Mouse (Mus musculus) liver, embryonic 12.5 days (tissue): ENCODE data around the gene Wdr95. TPM values are rescaled to one million over a fixed set of nuclear protein-coding genes. Genes with fewer than 3 reads are reported as not detected.

Source experiments
- ATAC-seq: fragments of 200-750 bp; cut with Nextera tagmentation; 2 replicates; pipeline ENCODE4 v1.8.0; 2017; ENCODE audit warnings: moderate number of reproducible peaks, mild to moderate bottlenecking, moderate library complexity
- H3K27ac ChIP-seq: fragments of 300-500 bp; sonication (generic); 2 replicates; pipeline ENCODE4 v1.5.1; 2016; ENCODE audit warnings: mild to moderate bottlenecking
- H3K27me3 ChIP-seq: fragments of 300-500 bp; sonication (generic); replicated peaks from 2 replicates; pipeline ENCODE4 v1.6.1; 2016; ENCODE audit warnings: mild to moderate bottlenecking, moderate library complexity
- H3K36me3 ChIP-seq: fragments of 300-500 bp; sonication (generic); 2 replicates; pipeline ENCODE4 v1.6.1; 2016; ENCODE audit warnings: mild to moderate bottlenecking, moderate library complexity
- H3K4me1 ChIP-seq: fragments of 300-500 bp; sonication (generic); 2 replicates; pipeline ENCODE4 v1.6.1; 2016
- H3K4me2 ChIP-seq: fragments of 300-500 bp; sonication (generic); 2 replicates; pipeline ENCODE4 v1.6.1; 2016; ENCODE audit warnings: mild to moderate bottlenecking, moderate library complexity
- H3K4me3 ChIP-seq: fragments of 300-500 bp; sonication (generic); 2 replicates; pipeline ENCODE4 v1.5.1; 2016; ENCODE audit warnings: mild to moderate bottlenecking, moderate library complexity
- H3K9ac ChIP-seq: fragments of 300-500 bp; sonication (generic); 2 replicates; pipeline ENCODE4 v1.6.1; 2016; ENCODE audit warnings: mild to moderate bottlenecking, moderate library complexity
- H3K9me3 ChIP-seq: fragments of 300-500 bp; sonication (generic); replicated peaks from 2 replicates; pipeline ENCODE4 v1.6.1; 2016; ENCODE audit warnings: mild to moderate bottlenecking, moderate library complexity
- WGBS: fragments of 180-500 bp; shearing (Covaris S2); methylation state at CpG from one replicate; pipeline ENCODE4 v1.1.7; 2016; ENCODE audit not compliant: insufficient replicate concordance; 5-methylcytosine and 5-hydroxymethylcytosine counted together
- polyA plus RNA-seq: library from polyadenylated mRNA; unstranded; fragments of >200 nt; fragmentation: Nextera tagmentation; extraction: Ambion mirVana; gene quantifications from 2 replicates; pipeline ENCODE4 v1.2.1, GENCODE M21; 2016

The Wdr95 gene
- polyA plus RNA-seq, 1 experiment from 2014 or later, result not detected

DNA sequence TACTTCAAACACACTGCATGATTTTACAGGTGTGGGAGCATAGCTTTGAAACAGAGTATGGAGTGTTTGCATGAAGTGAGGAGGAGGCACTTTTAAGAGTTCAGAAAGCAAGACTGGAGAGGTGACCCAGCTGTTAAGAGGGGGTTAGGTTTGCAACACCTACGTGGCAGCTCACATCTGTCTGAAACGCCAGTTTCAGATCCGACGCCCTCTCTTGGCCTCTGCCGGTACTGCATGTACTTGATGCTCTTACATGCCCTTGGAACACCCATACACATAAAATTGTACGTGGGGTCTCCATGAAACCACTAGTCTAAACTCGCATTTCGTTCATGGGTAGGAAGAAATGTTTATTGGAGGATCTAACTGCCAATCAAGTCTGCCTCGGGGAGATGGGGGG lies 24.3 kb downstream of the Wdr95 start:
- WGBS, result 30% methylated on average over 9 of the region's 9 CpGs
- ATAC-seq, result no peak

GRCm38 (mm10) chr5:149553373-149553772 lies 24.9 kb downstream of the Wdr95 start:
- Histone ChIP-seq H3K4me1 (no peaks in the 10 kb centered on the region), H3K9me3 (no peaks in the 10 kb centered on the region), H3K9ac (no peak overlapping the region), H3K36me3 (no peaks in the 10 kb centered on the region), H3K4me3 (no peak overlapping the region), H3K27me3 (no peaks in the 10 kb centered on the region; the same call in 1 of the 2 replicates), H3K27ac (no peak overlapping the region), H3K4me2 (no peak overlapping the region)
- WGBS, result 83% methylated on average over 11 of the region's 11 CpGs
- no peak for ATAC-seq

More for the DNA sequence above, 24.3 kb downstream of the Wdr95 start:
- H3K9me3 ChIP-seq, result no peaks in the 10 kb centered on the region
- no peak overlapping the region for H3K9ac ChIP-seq
- no peak overlapping the region for H3K27ac ChIP-seq
- no peaks in the 10 kb centered on the region for H3K36me3 ChIP-seq
- H3K27me3 ChIP-seq, result no peaks in the 10 kb centered on the region; the same call in 1 of the 2 replicates
- no peak overlapping the region for H3K4me2 ChIP-seq
- H3K4me1 ChIP-seq, result no peaks in the 10 kb centered on the region
- no peak overlapping the region for H3K4me3 ChIP-seq

DNA sequence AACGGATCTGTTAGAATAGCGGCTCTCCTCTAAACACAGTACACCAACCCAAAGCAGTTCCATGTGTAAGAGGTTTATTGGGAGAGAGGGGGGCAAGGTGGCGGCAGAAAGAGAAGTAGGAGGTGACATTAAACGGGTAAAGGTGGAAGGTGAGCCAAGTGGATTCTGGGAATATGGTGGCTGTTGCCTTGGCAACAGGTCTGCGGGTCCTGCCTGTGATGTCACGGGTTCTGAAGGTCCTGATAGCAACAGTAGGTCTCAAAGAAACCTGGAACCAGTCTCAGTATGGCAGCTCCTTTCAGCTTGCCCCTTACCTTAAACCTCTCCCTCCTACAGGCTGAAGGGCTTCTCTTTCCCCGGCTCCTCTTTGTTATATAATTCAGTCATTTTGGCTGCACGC lies 25.9 kb downstream of the Wdr95 start:
- H3K36me3 ChIP-seq, result no peaks in the 10 kb centered on the region
- ATAC-seq, result no peak
- H3K27me3 ChIP-seq, result no peaks in the 10 kb centered on the region; the same call in 1 of the 2 replicates
- no peak overlapping the region for H3K4me2 ChIP-seq
- no peak overlapping the region for H3K9ac ChIP-seq
- WGBS, result 76% methylated on average over 8 of the region's 8 CpGs
- H3K4me1 ChIP-seq, result no peaks in the 10 kb centered on the region
- H3K4me3 ChIP-seq, result no peak overlapping the region
- no peak overlapping the region for H3K27ac ChIP-seq
- H3K9me3 ChIP-seq, result no peaks in the 10 kb centered on the region

- Histone ChIP-seq H3K36me3 (no peaks in the 10 kb centered on the region), H3K4me2 (no peak overlapping the region), H3K27ac (no peak overlapping the region), H3K27me3 (no peaks in the 10 kb centered on the region), H3K4me1 (no peaks in the 10 kb centered on the region), H3K4me3 (no peak overlapping the region), H3K9ac (no peak overlapping the region), H3K9me3 (no peaks in the 10 kb centered on the region)
- 48% methylated on average over 11 of the region's 11 CpGs for WGBS
- no peak for ATAC-seq
Measured at GRCm38 (mm10) chr5:149560903-149561588, 32.6 kb downstream of the Wdr95 start.

DNA sequence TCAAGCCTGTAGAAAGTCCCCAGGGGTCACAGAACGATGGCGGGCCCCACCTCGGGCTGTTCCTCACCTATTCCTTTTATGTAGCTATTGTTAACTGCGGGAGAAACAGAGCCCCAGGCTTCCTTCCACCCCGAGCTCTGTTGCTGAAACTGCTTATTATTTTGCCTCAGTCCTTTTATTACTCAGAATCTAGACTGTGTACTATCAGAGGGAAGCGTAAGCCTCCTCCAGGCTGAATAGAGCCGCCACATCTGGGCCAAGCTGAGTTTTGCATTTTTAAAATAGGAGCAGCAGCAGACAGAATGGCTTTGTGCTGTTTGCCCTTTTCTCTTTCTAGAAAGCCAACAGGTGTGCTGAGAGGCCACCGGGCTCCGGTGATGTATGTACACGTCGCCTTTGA lies 37.5 kb downstream of the Wdr95 start:
- no peaks in the 10 kb centered on the region for H3K9me3 ChIP-seq
- 61% methylated on average over 11 of the region's 11 CpGs for WGBS
- H3K4me2 ChIP-seq, result no peak overlapping the region
- no peaks in the 10 kb centered on the region for H3K4me1 ChIP-seq
- no peak for ATAC-seq
- H3K36me3 ChIP-seq, result no peaks in the 10 kb centered on the region
- H3K27ac ChIP-seq, result no peak overlapping the region
- no peaks in the 10 kb centered on the region for H3K27me3 ChIP-seq
- H3K9ac ChIP-seq, result no peak overlapping the region
- no peak overlapping the region for H3K4me3 ChIP-seq

DNA sequence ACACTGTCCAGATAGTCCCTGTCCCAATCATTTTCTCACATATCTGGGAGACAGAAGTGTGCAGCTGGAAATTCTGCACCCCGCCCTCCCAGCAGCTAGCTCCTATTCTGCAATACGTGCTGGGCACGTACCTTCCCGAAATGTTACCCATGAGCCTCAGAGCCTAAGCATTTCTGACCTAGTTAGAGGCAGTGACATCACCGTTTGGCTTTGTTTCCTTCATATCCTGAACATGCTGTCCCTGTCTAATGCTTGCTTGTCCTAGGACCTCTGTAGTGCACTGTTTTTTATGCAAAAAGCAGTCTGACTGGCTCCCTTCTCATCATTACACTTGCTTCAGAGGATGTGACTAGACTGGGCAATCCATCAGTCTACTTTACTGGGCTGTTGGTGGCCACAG lies 38.5 kb downstream of the Wdr95 start:
- 77% methylated on average over 5 of the region's 5 CpGs for WGBS
- no peaks in the 10 kb centered on the region for H3K27me3 ChIP-seq
- no peak for ATAC-seq
- H3K4me1 ChIP-seq, result no peaks in the 10 kb centered on the region
- H3K36me3 ChIP-seq, result no peaks in the 10 kb centered on the region
- H3K27ac ChIP-seq, result no peak overlapping the region
- H3K9ac ChIP-seq, result no peak overlapping the region
- no peaks in the 10 kb centered on the region for H3K9me3 ChIP-seq
- no peak overlapping the region for H3K4me2 ChIP-seq
- H3K4me3 ChIP-seq, result no peak overlapping the region

- H3K4me3 ChIP-seq, result no peak overlapping the region
- H3K27ac ChIP-seq, result no peak overlapping the region
- WGBS, result 77% methylated on average over 13 of the region's 13 CpGs
- no peak for ATAC-seq
- no peak overlapping the region for H3K4me2 ChIP-seq
- H3K9me3 ChIP-seq, result no peaks in the 10 kb centered on the region
- H3K36me3 ChIP-seq, result no peaks in the 10 kb centered on the region
- H3K4me1 ChIP-seq, result no peaks in the 10 kb centered on the region
- H3K9ac ChIP-seq, result no peak overlapping the region
- H3K27me3 ChIP-seq, result no peaks in the 10 kb centered on the region
Measured at GRCm38 (mm10) chr5:149568993-149569392, 40.5 kb downstream of the Wdr95 start.

DNA sequence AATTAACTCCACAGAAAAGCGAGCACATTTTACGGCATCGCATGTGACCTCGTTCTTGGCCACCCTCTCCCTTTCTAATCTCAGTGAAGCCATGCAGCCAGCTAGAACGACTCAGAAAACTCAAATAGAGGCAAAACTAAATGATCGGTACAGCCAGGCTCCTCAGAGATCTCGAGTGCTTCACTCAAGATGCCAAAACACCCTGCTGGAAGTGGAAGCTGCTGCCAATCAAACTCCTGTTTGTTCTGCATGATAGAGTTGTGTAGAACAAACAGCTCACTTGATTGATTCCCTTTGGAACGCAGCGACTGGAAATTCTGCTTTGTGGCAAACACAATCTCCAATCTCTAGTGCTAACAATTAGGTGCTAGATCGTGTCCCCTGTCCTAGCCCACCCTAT lies 48.5 kb downstream of the Wdr95 start:
- no peaks in the 10 kb centered on the region for H3K4me1 ChIP-seq
- ATAC-seq, result no peak
- 51% methylated on average over 10 of the region's 10 CpGs for WGBS
- no peaks in the 10 kb centered on the region; the same call in 1 of the 2 replicates for H3K27me3 ChIP-seq
- H3K4me3 ChIP-seq, result no peak overlapping the region
- H3K9me3 ChIP-seq, result no peaks in the 10 kb centered on the region
- no peaks in the 10 kb centered on the region for H3K36me3 ChIP-seq
- H3K9ac ChIP-seq, result no peak overlapping the region
- no peak overlapping the region for H3K4me2 ChIP-seq
- no peak overlapping the region for H3K27ac ChIP-seq

DNA sequence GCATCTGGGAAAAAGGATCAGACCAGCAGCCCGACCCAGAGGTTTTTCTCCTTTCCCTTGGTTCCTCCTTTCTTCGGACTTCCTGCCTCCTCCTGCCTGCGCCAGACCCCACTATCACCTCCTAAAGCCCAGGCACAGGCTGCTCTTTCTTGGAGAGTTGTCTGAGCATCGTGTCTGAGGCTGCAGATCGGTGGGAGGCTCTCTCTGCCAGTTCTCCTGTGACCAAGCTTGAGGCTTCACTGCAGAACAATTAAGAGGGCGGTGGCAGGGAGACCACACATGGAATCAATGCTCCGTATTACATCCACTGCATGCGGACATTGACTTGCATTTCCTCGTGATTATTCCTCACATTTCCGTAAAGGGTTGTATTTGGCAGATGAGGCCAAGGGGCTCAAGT lies 49.0 kb downstream of the Wdr95 start:
- WGBS, result 34% methylated on average over 10 of the region's 10 CpGs
- Histone ChIP-seq H3K9ac (no peak overlapping the region), H3K36me3 (no peaks in the 10 kb centered on the region), H3K27me3 (no peaks in the 10 kb centered on the region; the same call in 1 of the 2 replicates), H3K27ac (no peak overlapping the region), H3K4me1 (no peaks in the 10 kb centered on the region), H3K4me3 (no peak overlapping the region), H3K9me3 (no peaks in the 10 kb centered on the region), H3K4me2 (no peak overlapping the region)
- ATAC-seq, result no peak

DNA sequence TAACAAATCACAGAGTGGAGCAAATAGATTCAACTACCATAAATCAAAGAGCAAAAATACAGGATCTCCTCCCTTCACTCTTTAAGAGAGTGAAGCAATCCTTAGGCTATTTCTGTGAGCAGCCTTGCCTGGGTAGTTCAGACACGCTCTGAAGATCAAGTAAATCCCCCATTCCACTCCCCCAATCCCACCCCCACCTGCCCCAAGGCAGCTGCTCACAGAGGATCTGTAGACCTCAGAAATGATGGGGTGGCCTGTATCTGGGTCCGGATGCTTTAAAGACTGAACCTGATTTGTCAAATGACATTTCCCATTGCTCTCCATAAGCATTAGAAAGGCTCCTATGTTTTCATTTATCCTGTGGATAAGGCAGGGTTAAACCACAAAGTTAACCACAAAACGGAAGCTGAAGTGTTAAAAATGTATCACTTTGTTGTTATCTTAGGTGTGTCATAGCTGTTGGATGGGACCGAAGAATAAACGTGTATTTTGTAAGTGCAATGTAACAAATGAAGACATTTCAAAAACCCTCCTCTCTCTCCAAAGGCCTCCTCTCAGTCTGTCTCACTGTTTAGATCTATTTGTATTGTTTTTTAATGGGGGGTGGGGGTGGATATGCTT lies 54.3 kb downstream of the Wdr95 start:
- H3K27ac ChIP-seq, result no peak overlapping the region
- no peaks in the 10 kb centered on the region for H3K9me3 ChIP-seq
- H3K36me3 ChIP-seq, result no peaks in the 10 kb centered on the region
- no peak overlapping the region for H3K9ac ChIP-seq
- H3K4me2 ChIP-seq, result no peak overlapping the region
- no peaks in the 10 kb centered on the region for H3K4me1 ChIP-seq
- no peak for ATAC-seq
- 24% methylated on average over 5 of the region's 5 CpGs for WGBS
- no peak overlapping the region for H3K4me3 ChIP-seq
- H3K27me3 ChIP-seq, result no peaks in the 10 kb centered on the region; the same call in 1 of the 2 replicates

DNA sequence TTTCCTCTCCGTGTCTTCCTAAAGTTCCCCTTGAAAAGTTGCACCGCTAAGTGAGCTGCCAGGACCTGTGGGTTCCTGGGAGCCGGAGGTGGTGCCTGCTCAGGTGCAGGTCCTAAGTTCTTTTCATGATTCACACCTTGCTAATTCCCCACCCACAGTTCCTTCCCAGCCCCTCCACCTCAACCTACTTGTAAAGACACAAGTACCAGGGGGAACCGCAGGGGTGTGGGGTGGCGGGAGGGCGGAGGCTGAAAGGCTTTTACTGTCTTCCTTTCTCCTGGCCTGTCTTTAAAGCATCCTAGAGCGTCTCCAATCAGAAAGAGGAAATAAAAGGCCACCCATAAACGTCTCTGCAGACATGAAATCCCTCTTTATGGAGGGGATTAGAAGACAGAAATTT lies 55.0 kb downstream of the Wdr95 start:
- Histone ChIP-seq H3K9ac (no peak overlapping the region), H3K27me3 (no peaks in the 10 kb centered on the region; the same call in 1 of the 2 replicates), H3K4me2 (no peak overlapping the region), H3K4me3 (no peak overlapping the region), H3K4me1 (peaks cover 2% of the 10 kb centered on the region; the same call in 1 of the 2 replicates), H3K27ac (no peak overlapping the region), H3K36me3 (no peaks in the 10 kb centered on the region), H3K9me3 (no peaks in the 10 kb centered on the region)
- no peak for ATAC-seq
- WGBS, result 29% methylated on average over 8 of the region's 8 CpGs

GRCm38 (mm10) chr5:149584154-149584655 lies 55.7 kb downstream of the Wdr95 start:
- 68% methylated on average over 8 of the region's 8 CpGs for WGBS
- Histone ChIP-seq H3K27ac (no peak overlapping the region), H3K9ac (no peak overlapping the region), H3K4me1 (peaks cover 6% of the 10 kb centered on the region; the same call in 1 of the 2 replicates), H3K36me3 (no peaks in the 10 kb centered on the region), H3K4me3 (no peak overlapping the region), H3K4me2 (no peak overlapping the region), H3K27me3 (no peaks in the 10 kb centered on the region), H3K9me3 (no peaks in the 10 kb centered on the region)
- no peak for ATAC-seq
